Mouse (Mus musculus): ENCODE results near the gene Chchd10. TPM values are rescaled to one million over a fixed set of nuclear protein-coding genes. Genes with fewer than 3 reads are reported as not detected.

Chchd10 gene
- polyA plus RNA-seq, 2 experiments: 11.7 to 24.8 TPM

- Histone ChIP-seq H3K9me3 (ENCODE audit: control insufficient read depth, low read length) (no peaks in the 10 kb centered on the region), H3K27me3 (ENCODE audit: control insufficient read depth, insufficient read depth, low read length) (no peaks in the 10 kb centered on the region), H3K36me3 (ENCODE audit: control insufficient read depth, insufficient read depth, low read length) (peaks cover 77% of the 10 kb centered on the region), H3K9ac (ENCODE audit: low read depth, low read length, severe bottlenecking) (no peak overlapping the region), H3K4me1 (ENCODE audit: control insufficient read depth, insufficient read depth, low read length) (peaks cover 10% of the 10 kb centered on the region; the same call in 1 of the 2 replicates), H3K4me3 (replicated peaks; ENCODE audit: low read length) (no peak overlapping the region), H3K27ac (replicated peaks; ENCODE audit: low read depth, low read length) (no peak overlapping the region; the same call in 1 of the 2 replicates), H3K4me2 (replicated peaks; ENCODE audit: low read depth, low read length, severe bottlenecking) (no peak overlapping the region)
- TF ChIP-seq POLR2A (IDR thresholded peaks at IDR 0.05; ENCODE audit: borderline replicate concordance, extremely low read depth, insufficient read depth, insufficient read length): no peak
- ATAC-seq (ENCODE audit: low FRiP score, low read depth) (no peak), DNase-seq (ENCODE audit: low spot score) (no peak)
- WGBS: 53% methylated on average over 6 of the region's 6 CpGs
These were observed 19.8 kb upstream of the Chchd10 start for GRCm38 (mm10) chr10:75913013-75913589.

- H3K9me3 ChIP-seq (ENCODE audit: control insufficient read depth, low read length): no peaks in the 10 kb centered on the region
- H3K27ac ChIP-seq (replicated peaks; ENCODE audit: low read depth, low read length): no peak overlapping the region
- H3K4me2 ChIP-seq (replicated peaks; ENCODE audit: low read depth, low read length, severe bottlenecking): no peak overlapping the region
- H3K4me1 ChIP-seq (ENCODE audit: control insufficient read depth, insufficient read depth, low read length): peaks cover 24% of the 10 kb centered on the region
- H3K36me3 ChIP-seq (ENCODE audit: control insufficient read depth, insufficient read depth, low read length): peaks cover 74% of the 10 kb centered on the region
- 67% methylated on average over 7 of the region's 7 CpGs for WGBS
- no peak overlapping the region for H3K9ac ChIP-seq (ENCODE audit: low read depth, low read length, severe bottlenecking)
- no peak overlapping the region for H3K4me3 ChIP-seq (replicated peaks; ENCODE audit: low read length)
- ATAC-seq (ENCODE audit: low FRiP score, low read depth): no peak
- no peaks in the 10 kb centered on the region for H3K27me3 ChIP-seq (ENCODE audit: control insufficient read depth, insufficient read depth, low read length)
- no peak for TF ChIP-seq POLR2A (IDR thresholded peaks at IDR 0.05; ENCODE audit: borderline replicate concordance, extremely low read depth, insufficient read depth, insufficient read length)
- DNase-seq (ENCODE audit: low spot score): no peak
These were observed 17.4 kb upstream of the Chchd10 start for GRCm38 (mm10) chr10:75915557-75915956.

- Histone ChIP-seq H3K36me3 (ENCODE audit: control insufficient read depth, insufficient read depth, low read length) (peaks cover 61% of the 10 kb centered on the region), H3K4me1 (ENCODE audit: control insufficient read depth, insufficient read depth, low read length) (peaks cover 24% of the 10 kb centered on the region), H3K4me3 (replicated peaks; ENCODE audit: low read length) (no peak overlapping the region), H3K4me2 (replicated peaks; ENCODE audit: low read depth, low read length, severe bottlenecking) (no peak overlapping the region; the same call in 1 of the 2 replicates), H3K9me3 (ENCODE audit: control insufficient read depth, low read length) (no peaks in the 10 kb centered on the region), H3K27ac (replicated peaks; ENCODE audit: low read depth, low read length) (0 out of 2 replicates have a peak overlapping the region, but pooled peaks have one; percentile 65), H3K27me3 (ENCODE audit: control insufficient read depth, insufficient read depth, low read length) (no peaks in the 10 kb centered on the region), H3K9ac (ENCODE audit: low read depth, low read length, severe bottlenecking) (no peak overlapping the region)
- 29% methylated on average over 8 of the region's 8 CpGs for WGBS
- 0 out of 2 replicates have a peak, but pooled peaks have one; percentile 6 for ATAC-seq (ENCODE audit: low FRiP score, low read depth)
- peak; percentile 73 for DNase-seq (ENCODE audit: low spot score)
- no peak for TF ChIP-seq POLR2A (IDR thresholded peaks at IDR 0.05; ENCODE audit: borderline replicate concordance, extremely low read depth, insufficient read depth, insufficient read length)
These were observed 16.1 kb upstream of the Chchd10 start for GRCm38 (mm10) chr10:75916840-75917239.

- Histone ChIP-seq H3K27ac (replicated peaks; ENCODE audit: low read depth, low read length) (no peak overlapping the region), H3K9ac (ENCODE audit: low read depth, low read length, severe bottlenecking) (no peak overlapping the region), H3K4me1 (ENCODE audit: control insufficient read depth, insufficient read depth, low read length) (peaks cover 24% of the 10 kb centered on the region), H3K36me3 (ENCODE audit: control insufficient read depth, insufficient read depth, low read length) (peaks cover 55% of the 10 kb centered on the region), H3K27me3 (ENCODE audit: control insufficient read depth, insufficient read depth, low read length) (no peaks in the 10 kb centered on the region), H3K4me2 (replicated peaks; ENCODE audit: low read depth, low read length, severe bottlenecking) (no peak overlapping the region), H3K9me3 (ENCODE audit: control insufficient read depth, low read length) (no peaks in the 10 kb centered on the region), H3K4me3 (replicated peaks; ENCODE audit: low read length) (no peak overlapping the region)
- no peak for TF ChIP-seq POLR2A (IDR thresholded peaks at IDR 0.05; ENCODE audit: borderline replicate concordance, extremely low read depth, insufficient read depth, insufficient read length)
- DNase-seq (ENCODE audit: low spot score) (no peak), ATAC-seq (ENCODE audit: low FRiP score, low read depth) (no peak)
- WGBS: 81% methylated on average over 5 of the region's 5 CpGs
These were observed 13.9 kb upstream of the Chchd10 start for GRCm38 (mm10) chr10:75919026-75919425.

GRCm38 (mm10) chr10:75921026-75921725 is 11.8 kb upstream of the Chchd10 start, which contains the start of gene Smarcb1:
Gene Smarcb1 (minus strand): TSS chr10:75921617.
- no peaks in the 10 kb centered on the region for H3K27me3 ChIP-seq (ENCODE audit: control insufficient read depth, insufficient read depth, low read length)
- peak; percentile 91 for ATAC-seq (ENCODE audit: low FRiP score, low read depth)
- H3K9ac ChIP-seq (ENCODE audit: low read depth, low read length, severe bottlenecking): peak within 1 kb of the TSS; percentile 94
- TF ChIP-seq POLR2A (IDR thresholded peaks at IDR 0.05; ENCODE audit: borderline replicate concordance, extremely low read depth, insufficient read depth, insufficient read length): 0 out of 2 replicates have a peak, but pooled peaks have one; percentile 74
- DNase-seq (ENCODE audit: low spot score): peak; percentile 95
- H3K4me2 ChIP-seq (replicated peaks; ENCODE audit: low read depth, low read length, severe bottlenecking): peak within 1 kb of the TSS; percentile 70
- H3K9me3 ChIP-seq (ENCODE audit: control insufficient read depth, low read length): no peaks in the 10 kb centered on the region
- peaks cover 24% of the 10 kb centered on the region for H3K4me1 ChIP-seq (ENCODE audit: control insufficient read depth, insufficient read depth, low read length)
- WGBS: under 1% methylated on average over 66 of the region's 76 CpGs
- peak within 1 kb of the TSS; percentile 80 for H3K4me3 ChIP-seq (replicated peaks; ENCODE audit: low read length)
- H3K36me3 ChIP-seq (ENCODE audit: control insufficient read depth, insufficient read depth, low read length): peaks cover 55% of the 10 kb centered on the region
- H3K27ac ChIP-seq (replicated peaks; ENCODE audit: low read depth, low read length): peak within 1 kb of the TSS; percentile 92
